Comparison of ENCODE assay signal across 27 mouse cellular contexts in genomic region chr5:22536695-22537094, GRCm38 (mm10).
"Had no signal": no experiment of that assay in that cellular context is flagged by ENCODE, and none has a peak within 500 bp of the region (broad histone marks: within the 10 kb centered on the region; RNA-seq: fewer than 3 reads in every experiment).

No protein-coding gene starts in this region.

- H3K4me1 ChIP-seq: embryonic facial prominence, embryonic 10.5 days; embryonic facial prominence, embryonic 12.5 days; embryonic facial prominence, embryonic 13.5 days; embryonic facial prominence, embryonic 15.5 days; forebrain, embryonic 10.5 days; forebrain, embryonic 12.5 days; forebrain, embryonic 13.5 days; forebrain, embryonic 15.5 days had no signal

- H3K27me3 ChIP-seq: embryonic facial prominence, embryonic 12.5 days; embryonic facial prominence, embryonic 13.5 days; embryonic facial prominence, embryonic 15.5 days; forebrain, embryonic 12.5 days; forebrain, embryonic 13.5 days; forebrain, embryonic 15.5 days had no signal

- H3K4me2 ChIP-seq: embryonic facial prominence, embryonic 12.5 days; embryonic facial prominence, embryonic 13.5 days; embryonic facial prominence, embryonic 15.5 days; forebrain, embryonic 12.5 days; forebrain, embryonic 13.5 days; forebrain, embryonic 15.5 days had no signal

- H3K9me3 ChIP-seq: embryonic facial prominence, embryonic 10.5 days; embryonic facial prominence, embryonic 12.5 days; embryonic facial prominence, embryonic 13.5 days; embryonic facial prominence, embryonic 15.5 days; forebrain, embryonic 10.5 days; forebrain, embryonic 12.5 days; forebrain, embryonic 13.5 days; forebrain, embryonic 15.5 days had no signal

- H3K9ac ChIP-seq: embryonic facial prominence, embryonic 12.5 days; embryonic facial prominence, embryonic 13.5 days; embryonic facial prominence, embryonic 15.5 days; forebrain, embryonic 12.5 days; forebrain, embryonic 13.5 days; forebrain, embryonic 15.5 days; forebrain, postnatal 0 days had no signal

- H3K4me3 ChIP-seq: embryonic facial prominence, embryonic 10.5 days; embryonic facial prominence, embryonic 12.5 days; embryonic facial prominence, embryonic 13.5 days; embryonic facial prominence, embryonic 15.5 days; erythroblast, embryonic 14.5 days; forebrain, embryonic 10.5 days; forebrain, embryonic 12.5 days; forebrain, embryonic 13.5 days; forebrain, embryonic 15.5 days; gastrocnemius, adult 2 months; heart, adult 2 months had no signal

- ATAC-seq: forebrain, embryonic 13.5 days; forebrain, embryonic 14.5 days; forebrain, embryonic 15.5 days; forebrain, embryonic 16.5 days; forebrain, postnatal 0 days had no signal

- DNase-seq: cerebellum, adult 9-10 months; cerebellum, adult 9-11 months; cerebellum, postnatal 10 days; cerebellum, postnatal 14 days; cerebellum, postnatal 25 days; cerebellum, postnatal 36 days; embryo, embryonic 11 days; forebrain, postnatal 0 days; gastrocnemius, adult 2 months; gastrocnemius, postnatal 10 days; gastrocnemius, postnatal 14 days; gastrocnemius, postnatal 25 days; gastrocnemius, postnatal 36 days; heart, adult 11 months; heart, adult 18-20 months; heart, adult 2 months had no signal

- H3K27ac ChIP-seq: embryonic facial prominence, embryonic 10.5 days; embryonic facial prominence, embryonic 12.5 days; embryonic facial prominence, embryonic 13.5 days; embryonic facial prominence, embryonic 15.5 days; forebrain, embryonic 10.5 days; forebrain, embryonic 12.5 days; forebrain, embryonic 13.5 days; forebrain, embryonic 15.5 days; gastrocnemius, adult 2 months; heart, adult 2 months had no signal
